Mouse (Mus musculus): Measurements from ENCODE around the gene Txndc9. TPM values are rescaled to one million over a fixed set of nuclear protein-coding genes. Genes with fewer than 3 reads are reported as not detected.

The Txndc9 gene
- total RNA-seq (2014; rRNA removed), result 33.2 and 34.4 TPM in 2 replicates
- polyA plus RNA-seq (2015; fragmentation: Nextera tagmentation; extraction: Ambion mirVana), result 112 and 116 TPM in 2 replicates

- DNase-seq (ENCODE audit: low spot score) (peak; percentile 98), ATAC-seq (ENCODE audit: low FRiP score) (peak; percentile 93)
- TF ChIP-seq CTCF (IDR thresholded peaks at IDR 0.05), result peak; percentile 72
- peaks cover 13% of the 10 kb centered on the region for H3K4me1 ChIP-seq (ENCODE audit: insufficient read depth, low read length)
- peaks cover 20% of the 10 kb centered on the region; the same call in 1 of the 2 replicates for H3K36me3 ChIP-seq (ENCODE audit: insufficient read depth, low read length)
- under 1% methylated on average over 50 of the region's 50 CpGs for WGBS
- H3K9me3 ChIP-seq (ENCODE audit: low read length), result no peaks in the 10 kb centered on the region
- peak within 1 kb of the TSS; percentile 91 for H3K9ac ChIP-seq (replicated peaks; ENCODE audit: low read length, poor library complexity, severe bottlenecking)
- H3K4me3 ChIP-seq (ENCODE audit: low read depth, low read length), result peak within 1 kb of the TSS; percentile 81
- peak within 1 kb of the TSS; percentile 94 for H3K27ac ChIP-seq (ENCODE audit: low read depth, low read length)
- peak within 1 kb of the TSS; percentile 75 for H3K4me2 ChIP-seq (ENCODE audit: low read depth, low read length, poor library complexity, severe bottlenecking)
- H3K27me3 ChIP-seq (ENCODE audit: insufficient read depth, low read length), result no peaks in the 10 kb centered on the region
These were observed at the start of gene Txndc9, which contains the start of gene Eif5b for GRCm38 (mm10) chr1:37997867-37998266. Gene Txndc9 (minus strand): TSS chr1:37997893. Gene Eif5b (plus strand): TSS chr1:37998010.

GRCm38 (mm10) chr1:38038898-38039297, 41.2 kb upstream of the Txndc9 start:
- Histone ChIP-seq H3K36me3 (ENCODE audit: insufficient read depth, low read length) (peaks cover 48% of the 10 kb centered on the region), H3K27me3 (ENCODE audit: insufficient read depth, low read length) (no peaks in the 10 kb centered on the region), H3K4me1 (ENCODE audit: insufficient read depth, low read length) (no peaks in the 10 kb centered on the region), H3K4me2 (ENCODE audit: low read depth, low read length, poor library complexity, severe bottlenecking) (no peak overlapping the region), H3K27ac (ENCODE audit: low read depth, low read length) (no peak overlapping the region), H3K9ac (replicated peaks; ENCODE audit: low read length, poor library complexity, severe bottlenecking) (no peak overlapping the region), H3K9me3 (ENCODE audit: low read length) (no peaks in the 10 kb centered on the region), H3K4me3 (ENCODE audit: low read depth, low read length) (no peak overlapping the region)
- WGBS, result 95% methylated on average over 2 of the region's 2 CpGs
- no peak for ATAC-seq (ENCODE audit: low FRiP score)
- no peak for DNase-seq (ENCODE audit: low spot score)
- TF ChIP-seq CTCF (IDR thresholded peaks at IDR 0.05), result no peak

GRCm38 (mm10) chr1:38037375-38037774, 39.7 kb upstream of the Txndc9 start:
- no peaks in the 10 kb centered on the region for H3K4me1 ChIP-seq (ENCODE audit: insufficient read depth, low read length)
- no peak for DNase-seq (ENCODE audit: low spot score)
- no peaks in the 10 kb centered on the region for H3K27me3 ChIP-seq (ENCODE audit: insufficient read depth, low read length)
- H3K4me2 ChIP-seq (ENCODE audit: low read depth, low read length, poor library complexity, severe bottlenecking), result no peak overlapping the region
- TF ChIP-seq CTCF (IDR thresholded peaks at IDR 0.05), result no peak
- H3K36me3 ChIP-seq (ENCODE audit: insufficient read depth, low read length), result peaks cover 55% of the 10 kb centered on the region
- ATAC-seq (ENCODE audit: low FRiP score), result no peak
- WGBS, result 93% methylated on average over 5 of the region's 5 CpGs
- no peaks in the 10 kb centered on the region for H3K9me3 ChIP-seq (ENCODE audit: low read length)
- H3K4me3 ChIP-seq (ENCODE audit: low read depth, low read length), result no peak overlapping the region
- H3K27ac ChIP-seq (ENCODE audit: low read depth, low read length), result no peak overlapping the region
- no peak overlapping the region for H3K9ac ChIP-seq (replicated peaks; ENCODE audit: low read length, poor library complexity, severe bottlenecking)

- ATAC-seq (ENCODE audit: low FRiP score) (no peak), DNase-seq (ENCODE audit: low spot score) (no peak)
- no peak overlapping the region for H3K4me3 ChIP-seq (ENCODE audit: low read depth, low read length)
- H3K4me1 ChIP-seq (ENCODE audit: insufficient read depth, low read length), result no peaks in the 10 kb centered on the region
- H3K36me3 ChIP-seq (ENCODE audit: insufficient read depth, low read length), result peaks cover 58% of the 10 kb centered on the region
- H3K4me2 ChIP-seq (ENCODE audit: low read depth, low read length, poor library complexity, severe bottlenecking), result no peak overlapping the region
- H3K27me3 ChIP-seq (ENCODE audit: insufficient read depth, low read length), result no peaks in the 10 kb centered on the region
- no peak overlapping the region for H3K9ac ChIP-seq (replicated peaks; ENCODE audit: low read length, poor library complexity, severe bottlenecking)
- H3K27ac ChIP-seq (ENCODE audit: low read depth, low read length), result no peak overlapping the region
- 92% methylated on average over 4 of the region's 4 CpGs for WGBS
- H3K9me3 ChIP-seq (ENCODE audit: low read length), result no peaks in the 10 kb centered on the region
- no peak for TF ChIP-seq CTCF (IDR thresholded peaks at IDR 0.05)
These were observed 37.8 kb upstream of the Txndc9 start for GRCm38 (mm10) chr1:38035521-38035920.

GRCm38 (mm10) chr1:38031391-38031790, 33.7 kb upstream of the Txndc9 start:
- H3K4me3 ChIP-seq (ENCODE audit: low read depth, low read length), result no peak overlapping the region
- 97% methylated on average over 5 of the region's 5 CpGs for WGBS
- DNase-seq (ENCODE audit: low spot score) (no peak), ATAC-seq (ENCODE audit: low FRiP score) (no peak)
- no peaks in the 10 kb centered on the region for H3K4me1 ChIP-seq (ENCODE audit: insufficient read depth, low read length)
- no peak overlapping the region for H3K9ac ChIP-seq (replicated peaks; ENCODE audit: low read length, poor library complexity, severe bottlenecking)
- no peak overlapping the region for H3K27ac ChIP-seq (ENCODE audit: low read depth, low read length)
- H3K36me3 ChIP-seq (ENCODE audit: insufficient read depth, low read length), result peaks cover 39% of the 10 kb centered on the region
- no peak for TF ChIP-seq CTCF (IDR thresholded peaks at IDR 0.05)
- H3K4me2 ChIP-seq (ENCODE audit: low read depth, low read length, poor library complexity, severe bottlenecking), result no peak overlapping the region
- H3K27me3 ChIP-seq (ENCODE audit: insufficient read depth, low read length), result no peaks in the 10 kb centered on the region
- no peaks in the 10 kb centered on the region for H3K9me3 ChIP-seq (ENCODE audit: low read length)

GRCm38 (mm10) chr1:38027301-38027700, 29.6 kb upstream of the Txndc9 start:
- no peak for TF ChIP-seq CTCF (IDR thresholded peaks at IDR 0.05)
- no peak for DNase-seq (ENCODE audit: low spot score)
- 94% methylated on average over 7 of the region's 7 CpGs for WGBS

More at GRCm38 (mm10) chr1:38027301-38027700, 29.6 kb upstream of the Txndc9 start:
- Histone ChIP-seq H3K36me3 (ENCODE audit: insufficient read depth, low read length) (peaks cover 24% of the 10 kb centered on the region), H3K4me3 (ENCODE audit: low read depth, low read length) (no peak overlapping the region), H3K9ac (replicated peaks; ENCODE audit: low read length, poor library complexity, severe bottlenecking) (no peak overlapping the region), H3K27ac (ENCODE audit: low read depth, low read length) (no peak overlapping the region), H3K4me1 (ENCODE audit: insufficient read depth, low read length) (no peaks in the 10 kb centered on the region), H3K9me3 (ENCODE audit: low read length) (no peaks in the 10 kb centered on the region), H3K4me2 (ENCODE audit: low read depth, low read length, poor library complexity, severe bottlenecking) (no peak overlapping the region), H3K27me3 (ENCODE audit: insufficient read depth, low read length) (no peaks in the 10 kb centered on the region)
- no peak for ATAC-seq (ENCODE audit: low FRiP score)

All from midbrain, postnatal 0 days (tissue).